Mouse (Mus musculus): ENCODE results near the gene Gm28051. TPM values are rescaled to one million over a fixed set of nuclear protein-coding genes. Genes with fewer than 3 reads are reported as not detected.

The Gm28051 gene
- total RNA-seq, 2 experiments from 2014 or later = not detected

GRCm38 (mm10) chr12:102686321-102686720, 71.2 kb downstream of the Gm28051 start:
- DNase-seq (ENCODE audit: low spot score) = no peak

- DNase-seq (ENCODE audit: low spot score) = no peak
Measured at GRCm38 (mm10) chr12:102685523-102685931, 72.0 kb downstream of the Gm28051 start.

GRCm38 (mm10) chr12:102684720-102685386, 72.7 kb downstream of the Gm28051 start:
- DNase-seq (ENCODE audit: low spot score) = no peak

GRCm38 (mm10) chr12:102683979-102684378, 73.6 kb downstream of the Gm28051 start:
- no peak for DNase-seq (ENCODE audit: low spot score)

GRCm38 (mm10) chr12:102683438-102683837, 74.1 kb downstream of the Gm28051 start:
- no peak for DNase-seq (ENCODE audit: low spot score)

GRCm38 (mm10) chr12:102682722-102683299, 74.8 kb downstream of the Gm28051 start:
- DNase-seq (ENCODE audit: low spot score) = peak; percentile 81

GRCm38 (mm10) chr12:102682085-102682484, 75.5 kb downstream of the Gm28051 start:
- no peak for DNase-seq (ENCODE audit: low spot score)

GRCm38 (mm10) chr12:102681590-102681989, 76.0 kb downstream of the Gm28051 start:
- no peak for DNase-seq (ENCODE audit: low spot score)

GRCm38 (mm10) chr12:102678820-102679219, 78.7 kb downstream of the Gm28051 start:
- DNase-seq (ENCODE audit: low spot score) = no peak

GRCm38 (mm10) chr12:102677089-102677488, 80.5 kb downstream of the Gm28051 start:
- DNase-seq (ENCODE audit: low spot score) = peak; percentile 68

GRCm38 (mm10) chr12:102674556-102674955, 83.0 kb downstream of the Gm28051 start:
- DNase-seq (ENCODE audit: low spot score) = no peak

GRCm38 (mm10) chr12:102674123-102674522, 83.4 kb downstream of the Gm28051 start:
- peak; percentile 40 for DNase-seq (ENCODE audit: low spot score)

- DNase-seq (ENCODE audit: low spot score) = no peak
Measured at GRCm38 (mm10) chr12:102672857-102673839, 84.4 kb downstream of the Gm28051 start.

- DNase-seq (ENCODE audit: low spot score) = no peak
Measured at GRCm38 (mm10) chr12:102672176-102672575, 85.4 kb downstream of the Gm28051 start.

- no peak for DNase-seq (ENCODE audit: low spot score)
Measured at GRCm38 (mm10) chr12:102670848-102671247, 86.7 kb downstream of the Gm28051 start.

Small RNA genes within 50 kb of the gene (microRNA-seq; reads per million reads assigned to microRNA genes)
- gene Mir1936 = not detected

Other genes with a start within 250 kb of the Gm28051 start
- gene Chga, start 202.8 kb downstream of the Gm28051 start, total RNA-seq (2021) = not detected
- gene Itpk1, start 52.8 kb downstream of the Gm28051 start, total RNA-seq (2021) = 1 to 10 TPM; 6.5 to 7.4 TPM
- 1 to 10 TPM; 4.2 to 4.5 TPM for gene Moap1, start 14.1 kb downstream of the Gm28051 start, total RNA-seq (2021)
- gene Tmem251, start 14.0 kb downstream of the Gm28051 start, total RNA-seq (2021) = 1 to 10 TPM; 1.9 to 5.1 TPM
- 1 to 10 TPM; 8.2 to 9.7 TPM for gene Gon7, start within 50 bp of the Gm28051 start, total RNA-seq (2021)
- 10 to 100 TPM; 14.5 to 14.8 TPM for gene Ubr7, start 202 bp upstream of the Gm28051 start, total RNA-seq (2021)
- 1 to 10 TPM; 2.9 to 3.1 TPM for gene Gm20604, start 907 bp upstream of the Gm28051 start, total RNA-seq (2021)
- 10 to 100 TPM; 16.0 to 17.1 TPM for gene Btbd7, start 120.7 kb upstream of the Gm28051 start, total RNA-seq (2021)
- gene Cox8c, start 141.6 kb upstream of the Gm28051 start, total RNA-seq (2021) = not detected
- under 1 TPM; 0.02 to 0.11 TPM for gene Unc79, start 191.1 kb upstream of the Gm28051 start, total RNA-seq (2021)